Mouse (Mus musculus): ENCODE results near the gene Wdr20rt. TPM values are rescaled to one million over a fixed set of nuclear protein-coding genes. Genes with fewer than 3 reads are reported as not detected.

The Wdr20rt gene
- polyA plus RNA-seq, 1 experiment from 2014 or later = not detected

- Histone ChIP-seq H3K36me3 (ENCODE audit: control insufficient read depth, insufficient read depth) (no peaks in the 10 kb centered on the region), H3K9ac (replicated peaks; ENCODE audit: low read depth, low read length) (no peak overlapping the region), H3K4me1 (replicated peaks; ENCODE audit: control insufficient read depth, insufficient read depth, low read length) (no peaks in the 10 kb centered on the region), H3K9me3 (ENCODE audit: control insufficient read depth, low read length) (no peaks in the 10 kb centered on the region), H3K27me3 (replicated peaks; ENCODE audit: control insufficient read depth, insufficient read depth, low read length) (no peaks in the 10 kb centered on the region), H3K4me3 (replicated peaks; ENCODE audit: low read length) (no peak overlapping the region), H3K4me2 (ENCODE audit: low read length) (no peak overlapping the region), H3K27ac (ENCODE audit: low read length) (no peak overlapping the region)
- no peak for ATAC-seq
- WGBS = 93% methylated on average over 10 of the region's 10 CpGs
These were observed 24.9 kb downstream of the Wdr20rt start for GRCm38 (mm10) chr12:65250116-65250738.

GRCm38 (mm10) chr12:65256887-65257286 lies 31.6 kb downstream of the Wdr20rt start:
- Histone ChIP-seq H3K4me2 (ENCODE audit: low read length) (no peak overlapping the region), H3K9me3 (ENCODE audit: control insufficient read depth, low read length) (no peaks in the 10 kb centered on the region), H3K27me3 (replicated peaks; ENCODE audit: control insufficient read depth, insufficient read depth, low read length) (no peaks in the 10 kb centered on the region), H3K4me1 (replicated peaks; ENCODE audit: control insufficient read depth, insufficient read depth, low read length) (peaks cover 12% of the 10 kb centered on the region), H3K4me3 (replicated peaks; ENCODE audit: low read length) (no peak overlapping the region), H3K9ac (replicated peaks; ENCODE audit: low read depth, low read length) (no peak overlapping the region), H3K27ac (ENCODE audit: low read length) (no peak overlapping the region), H3K36me3 (ENCODE audit: control insufficient read depth, insufficient read depth) (no peaks in the 10 kb centered on the region)
- ATAC-seq = no peak

- Histone ChIP-seq H3K36me3 (ENCODE audit: control insufficient read depth, insufficient read depth) (no peaks in the 10 kb centered on the region), H3K4me1 (replicated peaks; ENCODE audit: control insufficient read depth, insufficient read depth, low read length) (peaks cover 12% of the 10 kb centered on the region), H3K9ac (replicated peaks; ENCODE audit: low read depth, low read length) (no peak overlapping the region), H3K27me3 (replicated peaks; ENCODE audit: control insufficient read depth, insufficient read depth, low read length) (no peaks in the 10 kb centered on the region), H3K27ac (ENCODE audit: low read length) (peak overlapping the region; percentile 33), H3K9me3 (ENCODE audit: control insufficient read depth, low read length) (no peaks in the 10 kb centered on the region), H3K4me3 (replicated peaks; ENCODE audit: low read length) (peak overlapping the region; percentile 6), H3K4me2 (ENCODE audit: low read length) (peak overlapping the region; percentile 46)
- WGBS = 30% methylated on average over 19 of the region's 19 CpGs
- peak; percentile 80 for ATAC-seq
These were observed 33.2 kb downstream of the Wdr20rt start for GRCm38 (mm10) chr12:65258212-65259138.

DNA sequence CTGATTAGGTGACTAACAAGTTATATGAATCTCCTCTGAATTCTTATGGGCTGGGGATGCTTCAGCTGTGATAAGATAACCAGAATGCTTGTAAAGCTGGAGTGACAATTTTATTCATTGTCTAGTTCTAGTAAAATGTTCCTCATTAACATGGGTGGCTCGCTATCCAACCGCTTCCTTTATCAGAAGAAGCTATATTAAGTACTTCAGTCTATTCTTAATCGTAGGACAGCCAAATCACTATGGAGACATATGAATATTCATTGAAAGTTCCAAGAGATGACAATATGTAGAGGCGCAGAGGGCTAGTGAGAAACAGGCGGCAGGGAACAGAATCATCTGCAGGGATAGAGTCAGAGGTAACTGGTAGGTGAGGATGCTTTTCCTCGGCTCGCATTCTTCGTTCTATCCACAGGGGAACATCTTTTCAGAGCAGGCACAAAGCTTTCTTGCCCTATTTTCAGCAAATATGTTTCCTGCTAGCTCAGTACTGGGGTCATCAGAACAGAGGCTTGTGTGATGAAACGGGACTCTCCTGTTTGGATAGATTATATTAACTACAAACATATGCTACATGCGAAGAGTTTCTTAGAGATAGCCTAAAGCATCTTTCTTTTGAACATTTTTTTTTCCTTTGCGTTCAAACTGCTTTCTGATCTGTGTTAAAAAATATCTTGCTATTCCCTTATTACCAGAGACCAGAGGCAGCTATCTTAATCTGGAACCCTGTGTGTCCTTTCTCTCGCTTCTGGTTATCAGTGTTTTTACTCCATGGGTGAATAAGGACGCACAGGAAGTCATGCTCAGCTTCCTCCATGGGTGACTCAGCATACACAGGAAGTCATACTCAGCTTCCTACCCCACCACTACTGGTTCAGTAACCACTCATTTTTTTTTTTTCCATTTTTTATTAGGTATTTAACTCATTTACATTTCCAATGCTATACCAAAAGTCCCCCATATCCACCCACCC lies 34.1 kb downstream of the Wdr20rt start:
- H3K27me3 ChIP-seq (replicated peaks; ENCODE audit: control insufficient read depth, insufficient read depth, low read length) = no peaks in the 10 kb centered on the region
- no peak overlapping the region for H3K9ac ChIP-seq (replicated peaks; ENCODE audit: low read depth, low read length)
- peak overlapping the region; percentile 61 for H3K27ac ChIP-seq (ENCODE audit: low read length)
- no peaks in the 10 kb centered on the region for H3K9me3 ChIP-seq (ENCODE audit: control insufficient read depth, low read length)
- 54% methylated on average over 13 of the region's 13 CpGs for WGBS
- peak overlapping the region; percentile 46 for H3K4me2 ChIP-seq (ENCODE audit: low read length)
- H3K4me1 ChIP-seq (replicated peaks; ENCODE audit: control insufficient read depth, insufficient read depth, low read length) = peaks cover 12% of the 10 kb centered on the region
- H3K4me3 ChIP-seq (replicated peaks; ENCODE audit: low read length) = no peak overlapping the region; the same call in 1 of the 2 replicates
- no peaks in the 10 kb centered on the region for H3K36me3 ChIP-seq (ENCODE audit: control insufficient read depth, insufficient read depth)
- peak; percentile 92 for ATAC-seq

GRCm38 (mm10) chr12:65268311-65268984 lies 43.1 kb downstream of the Wdr20rt start:
- WGBS = 36% methylated on average over 5 of the region's 5 CpGs
- H3K4me2 ChIP-seq (ENCODE audit: low read length) = no peak overlapping the region
- H3K4me3 ChIP-seq (replicated peaks; ENCODE audit: low read length) = no peak overlapping the region
- no peaks in the 10 kb centered on the region for H3K4me1 ChIP-seq (replicated peaks; ENCODE audit: control insufficient read depth, insufficient read depth, low read length)
- no peak overlapping the region for H3K9ac ChIP-seq (replicated peaks; ENCODE audit: low read depth, low read length)
- no peaks in the 10 kb centered on the region for H3K9me3 ChIP-seq (ENCODE audit: control insufficient read depth, low read length)
- no peaks in the 10 kb centered on the region for H3K27me3 ChIP-seq (replicated peaks; ENCODE audit: control insufficient read depth, insufficient read depth, low read length)
- ATAC-seq = peak; percentile 69
- H3K36me3 ChIP-seq (ENCODE audit: control insufficient read depth, insufficient read depth) = no peaks in the 10 kb centered on the region
- no peak overlapping the region for H3K27ac ChIP-seq (ENCODE audit: low read length)

- Histone ChIP-seq H3K36me3 (ENCODE audit: control insufficient read depth, insufficient read depth) (no peaks in the 10 kb centered on the region), H3K4me1 (replicated peaks; ENCODE audit: control insufficient read depth, insufficient read depth, low read length) (no peaks in the 10 kb centered on the region), H3K27me3 (replicated peaks; ENCODE audit: control insufficient read depth, insufficient read depth, low read length) (no peaks in the 10 kb centered on the region), H3K27ac (ENCODE audit: low read length) (no peak overlapping the region), H3K9me3 (ENCODE audit: control insufficient read depth, low read length) (no peaks in the 10 kb centered on the region), H3K4me3 (replicated peaks; ENCODE audit: low read length) (no peak overlapping the region), H3K4me2 (ENCODE audit: low read length) (no peak overlapping the region), H3K9ac (replicated peaks; ENCODE audit: low read depth, low read length) (no peak overlapping the region)
- 48% methylated on average over 5 of the region's 5 CpGs for WGBS
- ATAC-seq = no peak
These were observed 44.1 kb downstream of the Wdr20rt start for GRCm38 (mm10) chr12:65269406-65269805.

DNA sequence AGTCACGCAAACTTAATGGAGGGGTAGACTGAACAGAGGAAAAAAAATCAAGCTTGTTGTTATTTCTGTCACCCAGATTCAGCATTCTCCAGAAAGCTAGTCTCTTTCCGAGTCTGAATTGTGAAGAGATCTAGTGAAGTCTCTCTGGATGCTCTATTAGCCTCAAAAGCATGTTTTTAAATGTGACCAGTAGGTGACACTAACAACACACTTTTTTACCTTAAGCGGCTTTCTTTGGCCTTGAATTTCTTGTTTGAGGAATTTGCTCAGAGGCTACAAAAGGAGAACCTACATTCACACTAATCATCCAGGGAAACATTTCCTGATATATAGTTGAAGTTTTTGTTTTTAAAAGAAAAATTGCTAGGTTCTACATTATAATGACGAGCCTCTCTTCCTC lies 48.5 kb downstream of the Wdr20rt start:
- Histone ChIP-seq H3K9ac (replicated peaks; ENCODE audit: low read depth, low read length) (no peak overlapping the region), H3K4me3 (replicated peaks; ENCODE audit: low read length) (no peak overlapping the region), H3K36me3 (ENCODE audit: control insufficient read depth, insufficient read depth) (no peaks in the 10 kb centered on the region), H3K4me1 (replicated peaks; ENCODE audit: control insufficient read depth, insufficient read depth, low read length) (no peaks in the 10 kb centered on the region), H3K9me3 (ENCODE audit: control insufficient read depth, low read length) (no peaks in the 10 kb centered on the region), H3K4me2 (ENCODE audit: low read length) (no peak overlapping the region), H3K27ac (ENCODE audit: low read length) (no peak overlapping the region), H3K27me3 (replicated peaks; ENCODE audit: control insufficient read depth, insufficient read depth, low read length) (no peaks in the 10 kb centered on the region)
- WGBS = 77% methylated on average over 4 of the region's 4 CpGs
- no peak for ATAC-seq
